Mouse (Mus musculus) liver, embryonic 14.5 days (tissue): ENCODE measurements around the gene Obscn.

Experiments
- CTCF ChIP-seq: IDR thresholded peaks from 2 replicates; pipeline ENCODE4 v1.5.1; 2016; ENCODE audit warnings: antibody characterized with exemption, low read depth, control low read depth
- EP300 ChIP-seq: IDR thresholded peaks from 2 replicates; pipeline ENCODE4 v1.6.1; 2016; ENCODE audit warnings: antibody characterized with exemption, low read depth

GRCm38 (mm10) chr11:58949480-58950431 is 186.4 kb downstream of the Obscn start:
- TF ChIP-seq CTCF: no peak
- TF ChIP-seq EP300: no peak
